Mouse (Mus musculus) brain, embryonic 14.5 days (tissue): Measurements from ENCODE around the gene Plet1. TPM values are rescaled to one million over a fixed set of nuclear protein-coding genes. Genes with fewer than 3 reads are reported as not detected.

Experiments
- DNase-seq: peaks from one replicate; pipeline ENCODE4 v3.0.0-alpha.2; 2011; ENCODE audit warnings: low read depth
- CTCF ChIP-seq: fragments of 200-500 bp; IDR thresholded peaks from 2 replicates; pipeline ENCODE4 v1.5.1; 2012; ENCODE audit warnings: inconsistent platforms, mild to moderate bottlenecking, moderate library complexity, borderline replicate concordance; ENCODE audit not compliant: insufficient read depth, insufficient read length; ENCODE audit errors: extremely low read depth
- POLR2A ChIP-seq: fragments of 200-500 bp; IDR thresholded peaks from 2 replicates; pipeline ENCODE4 v1.6.1; 2012; ENCODE audit warnings: mild to moderate bottlenecking, inconsistent platforms, borderline replicate concordance; ENCODE audit not compliant: poor library complexity, insufficient read depth, insufficient read length, severe bottlenecking; ENCODE audit errors: extremely low read depth
- polyA plus RNA-seq: library from polyadenylated mRNA; depleted of rRNA; stranded (reverse); fragments of >200 nt; gene quantifications from 2 replicates; pipeline ENCODE4 v1.2.3, GENCODE M21; 2012

Plet1 gene
- polyA plus RNA-seq, 1 experiment, result 0.51 TPM

- DNase-seq, result peak; percentile 1
- TF ChIP-seq POLR2A (no peak), CTCF (no peak)
Measured at GRCm38 (mm10) chr9:50496546-50496945, 2.2 kb downstream of the Plet1 start.

- no peak for DNase-seq
- no peak for TF ChIP-seq CTCF
- no peak for TF ChIP-seq POLR2A
Measured at GRCm38 (mm10) chr9:50497076-50497475, 2.8 kb downstream of the Plet1 start.

- TF ChIP-seq CTCF (no peak), POLR2A (no peak)
- no peak for DNase-seq
Measured at GRCm38 (mm10) chr9:50497536-50497935, 3.2 kb downstream of the Plet1 start.

- TF ChIP-seq CTCF (no peak), POLR2A (no peak)
- DNase-seq, result no peak
Measured at GRCm38 (mm10) chr9:50498815-50499214, 4.5 kb downstream of the Plet1 start.

- no peak for TF ChIP-seq CTCF
- TF ChIP-seq POLR2A, result no peak
- DNase-seq, result no peak
Measured at GRCm38 (mm10) chr9:50499781-50500180, 5.5 kb downstream of the Plet1 start.

- DNase-seq, result peak; percentile 34
- TF ChIP-seq POLR2A (no peak), CTCF (no peak)
Measured at GRCm38 (mm10) chr9:50500467-50500973, 6.2 kb downstream of the Plet1 start.

GRCm38 (mm10) chr9:50500974-50501501 lies 6.7 kb downstream of the Plet1 start:
- no peak for TF ChIP-seq POLR2A
- peak; percentile 93 for DNase-seq

GRCm38 (mm10) chr9:50502949-50503348 lies 8.6 kb downstream of the Plet1 start:
- TF ChIP-seq CTCF (no peak), POLR2A (no peak)
- DNase-seq, result no peak

- TF ChIP-seq POLR2A (no peak), CTCF (no peak)
- DNase-seq, result no peak
Measured at GRCm38 (mm10) chr9:50505405-50505804, 11.1 kb downstream of the Plet1 start.

- no peak for DNase-seq
- TF ChIP-seq CTCF (no peak), POLR2A (no peak)
Measured at GRCm38 (mm10) chr9:50507570-50507969, 13.2 kb downstream of the Plet1 start.

GRCm38 (mm10) chr9:50515462-50515861 lies 21.1 kb downstream of the Plet1 start:
- TF ChIP-seq POLR2A (no peak), CTCF (no peak)

GRCm38 (mm10) chr9:50518781-50519180 lies 24.5 kb downstream of the Plet1 start:
- peak; percentile 24 for DNase-seq
- TF ChIP-seq CTCF (peak; percentile 61), POLR2A (no peak)

More at GRCm38 (mm10) chr9:50515462-50515861, 21.1 kb downstream of the Plet1 start:
- no peak for DNase-seq

- DNase-seq, result no peak
- TF ChIP-seq POLR2A, result no peak
- TF ChIP-seq CTCF, result no peak
Measured at GRCm38 (mm10) chr9:50520748-50521147, 26.4 kb downstream of the Plet1 start.

GRCm38 (mm10) chr9:50521562-50521961 lies 27.2 kb downstream of the Plet1 start:
- DNase-seq, result no peak
- TF ChIP-seq POLR2A, result no peak
- no peak for TF ChIP-seq CTCF
